Mouse (Mus musculus) lung, embryonic 15.5 days (tissue): ENCODE results near the gene Ptpn11. TPM values are rescaled to one million over a fixed set of nuclear protein-coding genes. Genes with fewer than 3 reads are reported as not detected.

ENCODE experiments used
- ATAC-seq: fragments of 200-750 bp; cut with Nextera tagmentation; 2 replicates; pipeline ENCODE4 v1.8.0; 2017; ENCODE audit warnings: moderate number of reproducible peaks, borderline replicate concordance; ENCODE audit not compliant: low FRiP score, low TSS enrichment; ENCODE audit errors: extremely low read depth
- H3K27ac ChIP-seq: fragments of 300-500 bp; sonication (generic); 2 replicates; pipeline ENCODE4 v1.5.1; 2015; ENCODE audit warnings: moderate library complexity, mild to moderate bottlenecking, inconsistent platforms
- H3K27me3 ChIP-seq: fragments of 300-500 bp; sonication (generic); 2 replicates; pipeline ENCODE4 v1.6.1; 2015; ENCODE audit warnings: inconsistent platforms
- H3K36me3 ChIP-seq: fragments of 300-500 bp; sonication (generic); 2 replicates; pipeline ENCODE4 v1.6.1; 2015; ENCODE audit warnings: inconsistent platforms
- H3K4me1 ChIP-seq: fragments of 300-500 bp; sonication (generic); 2 replicates; pipeline ENCODE4 v1.6.1; 2015; ENCODE audit warnings: inconsistent platforms
- H3K4me2 ChIP-seq: fragments of 300-500 bp; sonication (generic); 2 replicates; pipeline ENCODE4 v1.6.1; 2015; ENCODE audit warnings: inconsistent platforms, mild to moderate bottlenecking, moderate library complexity
- H3K4me3 ChIP-seq: fragments of 300-500 bp; sonication (generic); 2 replicates; pipeline ENCODE4 v1.5.1; 2015; ENCODE audit warnings: mild to moderate bottlenecking, inconsistent platforms
- H3K9ac ChIP-seq: fragments of 300-500 bp; sonication (generic); 2 replicates; pipeline ENCODE4 v1.6.1; 2015; ENCODE audit warnings: inconsistent platforms
- H3K9me3 ChIP-seq: fragments of 300-500 bp; sonication (generic); 2 replicates; pipeline ENCODE4 v1.6.1; 2016; ENCODE audit warnings: inconsistent platforms
- whole genome bisulfite sequencing: fragments of 180-500 bp; shearing (Covaris S2); methylation state at CpG from one replicate; pipeline ENCODE4 v1.1.7; 2015; 5-methylcytosine and 5-hydroxymethylcytosine counted together
- polyA plus RNA-seq: library from polyadenylated mRNA; unstranded; fragments of >200 nt; fragmentation: Nextera tagmentation; extraction: Ambion mirVana; gene quantifications from 2 replicates; pipeline ENCODE4 v1.2.1, GENCODE M21; 2015

Gene Ptpn11
- polyA plus RNA-seq, 1 experiment from 2014 or later: 20.8 TPM

- Histone ChIP-seq H3K27ac (no peak overlapping the region), H3K4me2 (no peak overlapping the region), H3K27me3 (no peaks in the 10 kb centered on the region), H3K9ac (no peak overlapping the region), H3K4me1 (no peaks in the 10 kb centered on the region), H3K36me3 (peaks cover 36% of the 10 kb centered on the region), H3K9me3 (no peaks in the 10 kb centered on the region), H3K4me3 (no peak overlapping the region)
- ATAC-seq: no peak
- 87% methylated on average over 2 of the region's 2 CpGs for WGBS
These were observed 21.6 kb downstream of the Ptpn11 start for GRCm38 (mm10) chr5:121169588-121169987.

- H3K27me3 ChIP-seq: no peaks in the 10 kb centered on the region
- H3K9ac ChIP-seq: no peak overlapping the region
- no peak overlapping the region for H3K27ac ChIP-seq
- 95% methylated on average over 6 of the region's 6 CpGs for WGBS
- no peak overlapping the region for H3K4me3 ChIP-seq
- H3K4me1 ChIP-seq: no peaks in the 10 kb centered on the region
- no peak overlapping the region for H3K4me2 ChIP-seq
- H3K36me3 ChIP-seq: peaks cover 62% of the 10 kb centered on the region
- ATAC-seq: no peak
- no peaks in the 10 kb centered on the region for H3K9me3 ChIP-seq
These were observed 24.3 kb downstream of the Ptpn11 start for GRCm38 (mm10) chr5:121166884-121167283.

- H3K4me2 ChIP-seq: no peak overlapping the region
- H3K9ac ChIP-seq: no peak overlapping the region
- H3K27me3 ChIP-seq: no peaks in the 10 kb centered on the region
- H3K9me3 ChIP-seq: no peaks in the 10 kb centered on the region
- H3K27ac ChIP-seq: no peak overlapping the region
- H3K4me1 ChIP-seq: no peaks in the 10 kb centered on the region
- H3K4me3 ChIP-seq: no peak overlapping the region
- 86% methylated on average over 7 of the region's 7 CpGs for WGBS
- no peak for ATAC-seq
- H3K36me3 ChIP-seq: peaks cover 69% of the 10 kb centered on the region
These were observed 28.3 kb downstream of the Ptpn11 start for GRCm38 (mm10) chr5:121162923-121163322.

- Histone ChIP-seq H3K4me1 (no peaks in the 10 kb centered on the region), H3K27ac (no peak overlapping the region), H3K9me3 (no peaks in the 10 kb centered on the region), H3K9ac (no peak overlapping the region), H3K4me2 (no peak overlapping the region), H3K27me3 (no peaks in the 10 kb centered on the region), H3K36me3 (peaks cover 70% of the 10 kb centered on the region), H3K4me3 (no peak overlapping the region)
- ATAC-seq: no peak
- 81% methylated on average over 5 of the region's 5 CpGs for WGBS
These were observed 28.9 kb downstream of the Ptpn11 start for GRCm38 (mm10) chr5:121162285-121162684.

GRCm38 (mm10) chr5:121158966-121159365 is 32.2 kb downstream of the Ptpn11 start:
- H3K36me3 ChIP-seq: peaks cover 68% of the 10 kb centered on the region

GRCm38 (mm10) chr5:121157489-121157888 is 33.7 kb downstream of the Ptpn11 start:
- no peak for ATAC-seq

More at GRCm38 (mm10) chr5:121158966-121159365, 32.2 kb downstream of the Ptpn11 start:
- no peaks in the 10 kb centered on the region for H3K9me3 ChIP-seq
- H3K27ac ChIP-seq: no peak overlapping the region
- no peaks in the 10 kb centered on the region for H3K4me1 ChIP-seq
- no peak overlapping the region for H3K4me3 ChIP-seq
- ATAC-seq: no peak
- WGBS: 86% methylated on average over 7 of the region's 7 CpGs
- H3K9ac ChIP-seq: no peak overlapping the region
- H3K4me2 ChIP-seq: no peak overlapping the region
- no peaks in the 10 kb centered on the region for H3K27me3 ChIP-seq

GRCm38 (mm10) chr5:121157017-121157416 is 34.2 kb downstream of the Ptpn11 start:
- Histone ChIP-seq H3K27ac (no peak overlapping the region), H3K27me3 (no peaks in the 10 kb centered on the region), H3K4me1 (no peaks in the 10 kb centered on the region), H3K36me3 (peaks cover 68% of the 10 kb centered on the region), H3K9ac (no peak overlapping the region), H3K9me3 (no peaks in the 10 kb centered on the region), H3K4me3 (no peak overlapping the region), H3K4me2 (no peak overlapping the region)
- ATAC-seq: no peak
- WGBS: 49% methylated on average over 2 of the region's 2 CpGs

More at GRCm38 (mm10) chr5:121157489-121157888, 33.7 kb downstream of the Ptpn11 start:
- Histone ChIP-seq H3K4me3 (no peak overlapping the region), H3K27ac (no peak overlapping the region), H3K4me1 (no peaks in the 10 kb centered on the region), H3K27me3 (no peaks in the 10 kb centered on the region), H3K36me3 (peaks cover 68% of the 10 kb centered on the region), H3K9me3 (no peaks in the 10 kb centered on the region), H3K9ac (no peak overlapping the region), H3K4me2 (no peak overlapping the region)
- WGBS: 91% methylated on average over 5 of the region's 5 CpGs

- H3K27ac ChIP-seq: no peak overlapping the region
- H3K9ac ChIP-seq: no peak overlapping the region
- ATAC-seq: no peak
- no peak overlapping the region for H3K4me3 ChIP-seq
- peaks cover 69% of the 10 kb centered on the region for H3K36me3 ChIP-seq
- WGBS: 90% methylated on average over 4 of the region's 4 CpGs
- no peaks in the 10 kb centered on the region for H3K27me3 ChIP-seq
- no peaks in the 10 kb centered on the region for H3K9me3 ChIP-seq
- H3K4me1 ChIP-seq: no peaks in the 10 kb centered on the region
- no peak overlapping the region for H3K4me2 ChIP-seq
These were observed 35.1 kb downstream of the Ptpn11 start for GRCm38 (mm10) chr5:121156121-121156520.

GRCm38 (mm10) chr5:121150684-121151083 is 40.5 kb downstream of the Ptpn11 start:
- ATAC-seq: no peak
- 85% methylated on average over 4 of the region's 4 CpGs for WGBS
- Histone ChIP-seq H3K9me3 (no peaks in the 10 kb centered on the region), H3K4me3 (no peak overlapping the region), H3K27ac (no peak overlapping the region), H3K9ac (no peak overlapping the region), H3K36me3 (peaks cover 76% of the 10 kb centered on the region), H3K4me1 (no peaks in the 10 kb centered on the region), H3K27me3 (no peaks in the 10 kb centered on the region), H3K4me2 (no peak overlapping the region)

- no peak for ATAC-seq
- Histone ChIP-seq H3K27ac (no peak overlapping the region), H3K9ac (no peak overlapping the region), H3K4me2 (no peak overlapping the region), H3K4me3 (no peak overlapping the region), H3K4me1 (no peaks in the 10 kb centered on the region), H3K27me3 (no peaks in the 10 kb centered on the region), H3K9me3 (no peaks in the 10 kb centered on the region), H3K36me3 (peaks cover 75% of the 10 kb centered on the region)
- 55% methylated on average over 1 of the region's 1 CpGs for whole genome bisulfite sequencing
These were observed 42.0 kb downstream of the Ptpn11 start for GRCm38 (mm10) chr5:121149246-121149645.

GRCm38 (mm10) chr5:121146275-121146674 is 44.9 kb downstream of the Ptpn11 start:
- peaks cover 71% of the 10 kb centered on the region for H3K36me3 ChIP-seq

GRCm38 (mm10) chr5:121145609-121146008 is 45.6 kb downstream of the Ptpn11 start:
- Histone ChIP-seq H3K27ac (no peak overlapping the region), H3K9me3 (no peaks in the 10 kb centered on the region), H3K9ac (no peak overlapping the region), H3K36me3 (peaks cover 71% of the 10 kb centered on the region), H3K27me3 (no peaks in the 10 kb centered on the region), H3K4me3 (no peak overlapping the region), H3K4me1 (no peaks in the 10 kb centered on the region), H3K4me2 (no peak overlapping the region)
- WGBS: 83% methylated on average over 5 of the region's 5 CpGs
- no peak for ATAC-seq

More at GRCm38 (mm10) chr5:121146275-121146674, 44.9 kb downstream of the Ptpn11 start:
- WGBS: 89% methylated on average over 5 of the region's 5 CpGs
- Histone ChIP-seq H3K4me3 (no peak overlapping the region), H3K4me2 (no peak overlapping the region), H3K9me3 (no peaks in the 10 kb centered on the region), H3K9ac (no peak overlapping the region), H3K27me3 (no peaks in the 10 kb centered on the region), H3K4me1 (no peaks in the 10 kb centered on the region), H3K27ac (no peak overlapping the region)
- no peak for ATAC-seq
